Mouse (Mus musculus) ovary, postnatal 36 days (tissue): ENCODE data around the gene Olfr1253.

Source experiments
- DNase-seq: peaks from one replicate; pipeline ENCODE4 v3.0.0; 2022; ENCODE audit warnings: low spot score, mixed read lengths

Olfr1253 gene

DNA sequence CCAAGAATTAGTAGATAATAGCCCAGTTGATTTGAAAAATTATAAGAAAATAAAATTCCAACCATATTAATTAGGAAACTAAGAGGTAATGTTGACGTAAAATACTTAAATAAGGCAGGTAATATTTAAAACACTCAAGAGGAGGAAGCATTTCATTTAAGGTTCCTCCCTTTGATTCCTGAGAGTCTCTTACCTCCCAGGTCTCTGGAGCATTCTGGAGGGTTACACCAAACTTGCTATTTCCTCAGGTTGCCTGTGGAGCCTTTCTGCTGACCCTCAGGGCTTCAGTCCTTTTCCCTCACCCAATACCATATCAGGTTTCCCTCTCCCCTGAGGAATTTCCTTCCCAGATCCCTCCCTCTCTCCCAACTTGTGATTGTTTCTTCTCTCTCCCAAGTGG lies at the start of gene Olfr1253:
Gene Olfr1253, minus strand, starts transcription at position 101 of the 400 bp plus-strand sequence.
- DNase-seq: no peak

DNA sequence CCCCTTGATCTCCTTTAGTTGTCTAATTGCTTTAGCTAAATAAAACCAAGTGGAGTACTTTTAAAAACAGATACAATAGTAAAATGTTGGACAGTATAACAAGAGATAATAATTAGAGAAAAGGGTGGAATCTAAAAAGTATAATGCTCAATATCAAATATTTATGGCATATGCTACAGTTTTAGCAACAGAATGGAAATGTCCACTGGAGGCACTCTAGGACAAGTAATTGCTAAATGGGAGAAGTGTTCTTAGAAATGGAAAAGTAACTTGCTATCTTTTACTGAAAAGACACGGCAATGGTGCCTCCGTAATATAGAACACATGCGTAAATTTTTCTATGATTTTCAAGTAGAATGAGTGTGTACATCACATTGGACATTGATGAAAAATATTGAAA lies 42.7 kb upstream of the Olfr1253 start:
- DNase-seq: no peak

DNA sequence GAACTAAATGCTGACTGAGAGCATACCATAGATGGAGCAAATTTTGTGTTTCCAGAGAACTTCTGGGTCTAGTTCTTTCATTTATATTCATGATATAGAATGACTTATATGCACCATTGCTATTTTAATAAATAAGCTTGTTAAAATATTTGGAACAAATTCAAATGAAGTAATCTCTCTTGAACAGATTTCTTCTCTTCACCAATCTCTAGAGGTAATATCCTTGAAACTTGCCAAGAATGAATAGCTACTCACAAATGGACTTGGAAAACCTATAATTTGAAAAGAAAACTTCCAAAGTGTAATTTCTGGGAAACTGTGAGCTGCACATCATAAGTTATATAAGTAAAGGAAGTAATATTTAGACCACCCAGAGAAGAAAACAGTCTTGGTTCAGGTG lies 36.6 kb upstream of the Olfr1253 start, which contains the start of gene Olfr1254:
Gene Olfr1254, minus strand, starts transcription at position 101 of the 400 bp plus-strand sequence.
- no peak for DNase-seq

DNA sequence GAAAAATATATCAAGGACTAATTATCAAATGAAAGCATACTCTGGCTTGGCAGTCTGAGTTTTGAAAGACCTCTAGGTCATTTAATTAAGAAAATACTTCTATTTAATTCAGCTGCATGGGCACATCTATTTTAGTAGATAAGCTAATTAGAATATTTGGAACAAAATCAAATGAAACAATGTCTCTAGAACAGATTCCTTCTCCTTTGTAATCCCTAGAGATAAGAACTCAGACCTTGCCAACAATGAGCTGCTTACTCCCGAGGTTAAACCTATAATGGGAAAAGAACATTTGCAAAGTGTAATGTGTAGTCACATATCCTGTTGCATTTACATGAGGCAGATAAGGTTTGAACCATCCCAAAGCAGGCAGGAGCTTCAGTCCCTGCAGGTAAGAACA lies 32.0 kb downstream of the Olfr1253 start, which contains the start of gene Olfr1252:
Gene Olfr1252, minus strand, starts transcription at position 101 of the 400 bp plus-strand sequence.
- DNase-seq: no peak
